Mouse (Mus musculus) thymus, postnatal 36 days (tissue): ENCODE measurements at regions not wholly inside any gene's neighbourhood (a gene's known extent, or its start where the extent isn't known, plus 50 kb on each side); places are given as distances from the start of the nearest gene placed in this dataset.

ENCODE experiments used
- DNase-seq, 2 experiments: peaks; one replicate each; pipeline ENCODE4 v3.0.0; 2022; ENCODE audit warnings: mixed read lengths in 2 of 2

DNA sequence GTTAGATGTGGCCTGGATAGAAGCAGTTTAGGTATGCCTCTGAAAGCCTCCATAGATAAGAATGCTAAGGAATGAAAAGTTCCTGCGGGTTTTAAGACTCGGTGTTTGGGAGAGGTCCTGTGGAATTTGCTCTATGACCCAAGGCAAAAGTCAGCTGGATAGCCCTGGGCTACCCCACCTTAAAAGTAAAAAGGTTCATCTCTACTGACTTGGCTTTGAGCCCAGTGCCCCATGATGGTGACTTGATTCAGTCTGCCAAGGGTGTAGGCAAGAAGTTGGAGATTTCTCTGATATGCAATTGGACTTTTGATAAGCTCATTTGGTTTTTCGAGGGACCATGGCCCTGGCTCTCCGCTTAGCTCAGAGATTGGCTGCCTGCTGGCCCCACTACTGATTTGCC is 78.8 kb upstream of the Herc3 start:
- DNase-seq = no peak

- DNase-seq = no peak
Observed at GRCm38 (mm10) chr6:58756309-58757015, 74.8 kb upstream of the Herc3 start.

- DNase-seq = no peak
Observed at GRCm38 (mm10) chr6:58757339-58757738, 73.9 kb upstream of the Herc3 start.

- peak; percentile 32 to 49 for DNase-seq
Observed at GRCm38 (mm10) chr6:58770654-58771218, 60.5 kb upstream of the Herc3 start.

DNA sequence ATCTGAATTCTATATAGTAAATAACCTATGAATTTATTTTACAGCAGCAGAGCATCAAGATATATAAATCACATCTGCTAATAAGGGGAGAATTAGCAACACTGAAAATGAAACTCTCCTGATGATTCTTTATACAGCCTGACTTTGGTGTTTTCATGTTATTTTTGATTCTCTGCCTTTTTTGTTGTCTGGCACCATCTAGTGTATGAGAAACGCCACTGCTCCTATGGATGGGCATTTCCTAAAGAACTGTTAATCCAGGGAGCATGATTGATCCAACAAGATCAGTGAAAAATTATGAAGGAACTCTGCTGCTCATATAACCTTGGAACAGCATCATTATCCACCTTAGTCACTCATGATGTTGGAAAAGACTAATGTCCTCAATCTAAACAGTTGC is 59.3 kb upstream of the Herc3 start:
- DNase-seq = no peak
